Mouse (Mus musculus) ES-E14 (cell line): Measurements from ENCODE around the gene Grem1. TPM values are rescaled to one million over a fixed set of nuclear protein-coding genes. Genes with fewer than 3 reads are reported as not detected.

Experiments used
- DNase-seq: peaks from one replicate; pipeline ENCODE4 v3.0.0-alpha.2; 2013; ENCODE audit warnings: low read depth, low spot score
- H3K27ac ChIP-seq: 2 replicates; pipeline ENCODE4 v1.5.1; 2012; ENCODE audit warnings: low read depth, mild to moderate bottlenecking, low read length, moderate library complexity, mixed read lengths; ENCODE audit not compliant: poor library complexity, insufficient read depth, severe bottlenecking
- H3K36me3 ChIP-seq: 2 replicates; pipeline ENCODE4 v1.6.1; 2012; ENCODE audit warnings: mild to moderate bottlenecking, low read length, moderate library complexity, mixed read lengths; ENCODE audit not compliant: control insufficient read depth, poor library complexity, insufficient read depth, severe bottlenecking
- H3K4me1 ChIP-seq, 2 experiments: fragments of 150-350 bp in 1 of 2; sonication (generic) in 1 of 2; 2 replicates each; pipeline ENCODE4 v1.6.1; 2012; ENCODE audit warnings: low read length in 2 of 2, mild to moderate bottlenecking in 1 of 2, mixed read lengths in 1 of 2; ENCODE audit not compliant: control insufficient read depth in 2 of 2, insufficient read depth in 2 of 2, poor library complexity in 1 of 2
- H3K4me3 ChIP-seq, 2 experiments: fragments of 150-350 bp in 1 of 2; sonication (generic) in 1 of 2; 2 replicates each; pipeline ENCODE4 v1.5.1; 2012; ENCODE audit warnings: low read length in 2 of 2, low read depth in 1 of 2, mild to moderate bottlenecking in 1 of 2, mixed read lengths in 1 of 2; ENCODE audit not compliant: insufficient read depth in 1 of 2, poor library complexity in 1 of 2, severe bottlenecking in 1 of 2
- H3K9ac ChIP-seq: 2 replicates; pipeline ENCODE4 v1.6.1; 2012; ENCODE audit warnings: low read depth, mild to moderate bottlenecking, low read length, mixed read lengths; ENCODE audit not compliant: poor library complexity, insufficient read depth, severe bottlenecking
- H3K9me3 ChIP-seq: fragments of 150-350 bp; sonication (generic); 2 replicates; pipeline ENCODE4 v1.6.1; 2012; ENCODE audit warnings: low read depth, mild to moderate bottlenecking, low read length; ENCODE audit not compliant: control insufficient read depth, insufficient read depth
- CHD2 ChIP-seq: IDR thresholded peaks from 2 replicates; pipeline ENCODE4 v1.6.1; 2014; ENCODE audit warnings: mild to moderate bottlenecking, low read depth, low read length, inconsistent platforms
- HCFC1 ChIP-seq: IDR thresholded peaks from 2 replicates; pipeline ENCODE4 v1.6.1; 2012; ENCODE audit warnings: low read length, inconsistent platforms, borderline replicate concordance; ENCODE audit not compliant: insufficient read depth
- MAFK ChIP-seq: IDR thresholded peaks from 2 replicates; pipeline ENCODE4 v1.6.1; 2014; ENCODE audit warnings: mild to moderate bottlenecking, low read depth, low read length, inconsistent platforms; ENCODE audit not compliant: insufficient read depth
- ZC3H11A ChIP-seq: IDR thresholded peaks from 2 replicates; pipeline ENCODE4 v1.6.1; 2012; ENCODE audit warnings: low read depth, mild to moderate bottlenecking, inconsistent platforms, low read length, borderline replicate concordance
- ZNF384 ChIP-seq: IDR thresholded peaks from 2 replicates; pipeline ENCODE4 v1.6.1; 2012; ENCODE audit warnings: low read depth, low read length, inconsistent platforms
- in situ Hi-C, 2 experiments: fragments of 600-800 bp; cut with MboI; formaldehyde crosslinking; loops; one replicate each; pipeline ENCODE4 v1.15.1; 2025; ENCODE audit warnings: low sequenced_read_pairs in 2 of 2, inconsistent platforms in 1 of 2; ENCODE audit not compliant: unreplicated experiment in 2 of 2
- total RNA-seq: library from RNA; depleted of rRNA; stranded (reverse); fragments of 300-350 nt; gene quantifications from 2 replicates; pipeline ENCODE4 v1.2.3, GENCODE M21; 2012

Grem1 gene
- total RNA-seq, 1 experiment = 0.76 TPM

GRCm38 (mm10) chr2:113756924-113757524 lies 1.4 kb downstream of the Grem1 start:
- H3K27ac ChIP-seq = no peak overlapping the region
- H3K36me3 ChIP-seq = no peaks in the 10 kb centered on the region
- TF ChIP-seq HCFC1 (no peak), ZC3H11A (no peak), CHD2 (no peak), MAFK (no peak), ZNF384 (no peak)
- H3K9me3 ChIP-seq = no peaks in the 10 kb centered on the region
- H3K9ac ChIP-seq = no peak overlapping the region
- H3K4me1 ChIP-seq = no peaks in the 10 kb centered on the region
- in situ Hi-C loops = no loop called here
- peak overlapping the region; percentile 67 to 69; a peak in 3 of 4 replicates for H3K4me3 ChIP-seq
- no peak for DNase-seq

GRCm38 (mm10) chr2:113749721-113750120 lies 8.7 kb downstream of the Grem1 start:
- peak overlapping the region in 1 of 2 experiments; percentile 50; a peak in 2 of 4 replicates for H3K4me3 ChIP-seq
- no peaks in the 10 kb centered on the region for H3K9me3 ChIP-seq
- TF ChIP-seq HCFC1 = no peak
- no peak for TF ChIP-seq ZC3H11A
- TF ChIP-seq ZNF384 = no peak
- TF ChIP-seq MAFK = no peak
- TF ChIP-seq CHD2 = no peak
- peaks cover 0 to 11% of the 10 kb centered on the region in 2 experiments; a peak in 1 of 4 replicates for H3K4me1 ChIP-seq
- peak; percentile 52 for DNase-seq
- no peaks in the 10 kb centered on the region for H3K36me3 ChIP-seq
- in situ Hi-C loops = no loop called here
- no peak overlapping the region for H3K27ac ChIP-seq
- no peak overlapping the region for H3K9ac ChIP-seq

GRCm38 (mm10) chr2:113749309-113749708 lies 9.1 kb downstream of the Grem1 start:
- DNase-seq = no peak
- in situ Hi-C loops = no loop called here
- Histone ChIP-seq H3K4me1 (peaks cover 0 to 11% of the 10 kb centered on the region in 2 experiments; a peak in 1 of 4 replicates), H3K27ac (no peak overlapping the region), H3K36me3 (no peaks in the 10 kb centered on the region), H3K9me3 (no peaks in the 10 kb centered on the region), H3K9ac (no peak overlapping the region), H3K4me3 (peak overlapping the region in 1 of 2 experiments; percentile 50; a peak in 2 of 4 replicates)
- TF ChIP-seq CHD2 = no peak
- no peak for TF ChIP-seq HCFC1
- no peak for TF ChIP-seq ZC3H11A
- TF ChIP-seq ZNF384 = no peak

- Histone ChIP-seq H3K9me3 (no peaks in the 10 kb centered on the region), H3K4me3 (peak overlapping the region in 1 of 2 experiments; percentile 7; a peak in 1 of 4 replicates), H3K27ac (no peak overlapping the region), H3K9ac (no peak overlapping the region), H3K36me3 (no peaks in the 10 kb centered on the region), H3K4me1 (no peaks in the 10 kb centered on the region)
- in situ Hi-C loops = no loop called here
- TF ChIP-seq ZNF384 (no peak), ZC3H11A (no peak), CHD2 (no peak), HCFC1 (no peak), MAFK (no peak)
- peak; percentile 19 for DNase-seq
Measured at GRCm38 (mm10) chr2:113728581-113728980, 29.9 kb downstream of the Grem1 start.

- in situ Hi-C loops = no loop called here
- TF ChIP-seq ZNF384 = no peak
- no peak for TF ChIP-seq ZC3H11A
- TF ChIP-seq MAFK = no peak
- TF ChIP-seq HCFC1 = no peak
- TF ChIP-seq CHD2 = no peak
- DNase-seq = no peak
Measured at GRCm38 (mm10) chr2:113714801-113715200, 43.6 kb downstream of the Grem1 start.

More at GRCm38 (mm10) chr2:113714801-113715200, 43.6 kb downstream of the Grem1 start:
- no peaks in the 10 kb centered on the region for H3K4me1 ChIP-seq
- H3K9ac ChIP-seq = no peak overlapping the region
- H3K27ac ChIP-seq = no peak overlapping the region
- H3K36me3 ChIP-seq = no peaks in the 10 kb centered on the region
- no peak overlapping the region for H3K4me3 ChIP-seq
- H3K9me3 ChIP-seq = no peaks in the 10 kb centered on the region
